Mouse (Mus musculus) kidney, adult 9 months (tissue): ENCODE data around the gene Tspan4.

Source experiments
- DNase-seq: peaks from one replicate; pipeline ENCODE4 v3.0.0; 2022

Tspan4 gene

DNA sequence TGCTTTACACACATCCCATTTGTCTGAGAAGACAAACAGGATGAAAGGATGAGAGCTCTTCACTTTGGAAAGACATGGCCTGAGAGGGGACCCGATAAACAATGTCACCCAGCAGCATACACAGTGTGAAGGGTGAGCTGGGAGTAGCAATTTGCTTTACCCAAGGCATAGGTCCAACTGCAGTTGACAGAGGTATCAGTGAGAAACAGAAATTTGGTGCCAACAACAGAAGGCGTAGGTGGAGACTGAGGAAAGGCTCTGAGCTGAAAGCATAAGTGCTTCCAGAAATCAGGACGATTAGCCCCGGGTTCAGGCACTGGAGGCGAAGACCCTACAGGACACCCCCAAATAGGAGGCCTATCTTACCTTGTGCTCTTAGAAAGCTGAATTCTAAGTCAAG, 35.2 kb downstream of the Tspan4 start:
- no peak for DNase-seq

DNA sequence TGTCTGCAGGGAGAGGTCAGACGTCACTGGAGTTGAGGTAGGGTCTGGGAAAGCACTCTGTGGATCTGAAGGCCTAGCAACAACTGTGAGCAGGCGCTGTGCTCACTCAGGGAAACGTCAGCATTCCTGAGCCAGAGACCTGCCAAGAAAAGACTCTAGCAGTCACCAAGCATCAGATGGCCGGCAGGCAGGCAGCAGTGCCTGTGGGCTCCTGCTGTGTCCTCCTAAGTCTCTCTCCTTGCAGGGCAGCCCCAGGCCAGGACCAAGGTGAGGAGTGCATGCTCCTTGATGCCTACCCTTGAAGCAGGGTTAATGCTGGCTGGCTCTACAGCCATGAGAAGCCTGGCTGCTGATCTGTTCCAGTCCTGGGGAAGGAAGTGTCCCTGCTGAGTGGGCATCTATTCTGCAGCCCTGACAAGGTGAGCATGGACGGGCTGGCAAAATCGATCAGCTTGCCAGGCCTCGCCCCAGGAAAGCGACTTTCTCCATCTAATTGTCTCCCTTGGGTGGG, 35.7 kb downstream of the Tspan4 start:
- DNase-seq = no peak

DNA sequence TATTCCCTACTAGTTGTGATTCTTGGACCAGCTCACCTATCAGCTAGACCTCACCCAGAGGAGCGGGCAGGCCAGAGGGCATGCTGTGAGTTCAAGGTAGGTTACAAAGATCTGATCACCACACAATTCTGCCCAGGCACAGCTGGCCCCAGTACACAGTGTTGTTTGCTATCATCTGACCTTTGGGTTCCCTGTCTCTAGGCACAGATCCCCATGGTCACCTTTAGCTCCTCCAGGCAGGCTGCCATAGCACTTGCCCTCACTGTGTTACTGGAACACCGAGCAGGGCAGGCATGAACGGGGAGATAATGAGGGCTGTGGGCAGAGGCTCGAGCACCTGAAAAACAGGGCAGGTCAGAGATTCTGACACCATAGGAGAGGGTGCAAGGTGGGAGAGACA, 42.6 kb downstream of the Tspan4 start:
- DNase-seq = no peak

DNA sequence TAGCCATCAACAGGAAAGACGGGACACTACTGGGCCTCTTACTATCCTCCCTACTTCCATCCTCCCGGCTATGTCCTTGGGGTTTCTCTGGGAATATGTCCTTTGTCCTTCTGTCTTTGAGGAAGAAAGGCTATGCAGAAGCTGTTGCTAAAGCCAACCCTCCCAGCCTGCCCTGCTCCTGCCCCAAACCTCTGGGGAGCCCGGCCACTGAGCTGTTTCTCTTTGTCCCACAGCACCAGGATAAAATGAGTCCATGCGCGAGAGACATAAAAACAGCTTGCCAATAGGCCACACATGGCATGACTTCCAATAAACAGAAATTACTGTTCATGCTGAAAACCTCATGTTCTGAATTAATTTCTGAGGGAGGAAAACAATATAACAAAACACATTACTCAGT, 43.3 kb downstream of the Tspan4 start:
- no peak for DNase-seq

DNA sequence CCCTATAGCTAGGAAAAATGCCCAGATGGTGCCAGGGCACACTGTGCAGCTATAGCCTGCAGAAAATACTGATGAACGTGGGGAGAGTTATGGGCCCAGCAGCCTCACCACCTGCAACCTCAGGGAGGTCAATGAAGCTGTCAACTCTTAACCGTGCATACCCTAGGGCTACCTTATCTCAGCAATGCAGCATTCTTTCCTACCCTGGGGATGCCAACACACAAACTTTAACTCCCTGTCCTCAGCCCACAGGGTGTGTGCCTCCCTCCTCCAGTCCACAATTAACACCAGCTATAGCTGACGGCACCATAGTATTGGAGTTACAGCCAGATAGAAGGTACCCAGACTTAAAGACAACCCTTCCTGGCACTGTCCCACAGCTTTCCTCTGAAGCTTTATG, 43.9 kb downstream of the Tspan4 start:
- no peak for DNase-seq

DNA sequence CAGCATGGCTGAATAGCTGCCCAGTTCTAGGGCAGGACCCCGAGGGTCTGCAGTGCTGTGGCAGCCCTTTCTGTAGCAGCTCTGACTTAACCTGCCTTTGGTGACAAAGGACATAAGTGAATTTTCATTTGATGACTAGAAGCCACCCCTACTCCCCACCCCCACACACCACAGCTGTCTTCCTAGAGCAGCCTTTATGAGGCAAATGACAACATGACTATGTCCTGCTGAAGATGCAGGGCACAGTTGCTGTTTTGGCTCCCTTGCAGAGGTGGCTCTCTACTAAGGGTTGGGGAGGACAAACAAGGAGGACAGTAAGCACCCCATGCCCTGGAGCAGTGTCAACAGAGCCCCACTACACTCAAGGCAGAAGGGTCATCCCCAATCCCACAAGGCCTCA, 44.8 kb downstream of the Tspan4 start:
- no peak for DNase-seq

DNA sequence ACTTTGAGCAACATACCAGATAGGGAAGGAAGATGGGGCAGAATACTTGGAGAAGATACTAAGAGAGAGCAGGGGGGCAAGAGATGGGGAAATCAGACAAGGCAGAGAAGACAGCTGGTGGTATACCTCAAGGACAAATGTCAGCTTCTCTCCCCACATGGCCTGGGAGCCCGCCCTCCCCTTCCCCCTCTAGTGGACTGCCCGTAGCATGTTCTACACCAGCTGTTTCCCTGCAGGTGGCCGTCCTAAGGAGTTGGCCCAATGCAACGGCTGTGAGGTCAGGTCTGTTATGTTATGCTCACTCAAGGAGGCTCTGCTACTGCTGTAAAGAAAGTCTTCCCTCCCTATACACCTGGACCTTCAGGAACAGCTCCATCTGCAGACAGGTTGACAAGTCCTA, 48.0 kb downstream of the Tspan4 start:
- DNase-seq = no peak

DNA sequence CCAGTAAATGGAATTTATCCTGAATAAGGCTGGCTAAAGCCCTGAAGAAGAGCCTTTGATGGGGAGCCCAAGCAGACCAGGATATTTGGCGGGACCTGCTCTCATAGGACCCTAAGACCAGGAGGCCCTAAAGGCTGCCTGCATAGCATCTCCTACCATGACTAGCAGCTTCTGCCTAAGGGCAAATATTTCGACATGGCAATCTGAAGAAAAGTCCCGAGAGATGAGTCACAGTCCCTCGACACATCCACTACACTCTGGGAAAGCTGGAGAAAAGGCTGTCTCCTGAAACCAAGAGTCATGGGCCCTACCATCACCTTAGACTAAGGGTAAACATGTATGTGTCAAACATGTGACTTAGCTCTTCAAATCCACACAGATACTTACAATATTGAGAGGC, 49.2 kb downstream of the Tspan4 start:
- DNase-seq = no peak

DNA sequence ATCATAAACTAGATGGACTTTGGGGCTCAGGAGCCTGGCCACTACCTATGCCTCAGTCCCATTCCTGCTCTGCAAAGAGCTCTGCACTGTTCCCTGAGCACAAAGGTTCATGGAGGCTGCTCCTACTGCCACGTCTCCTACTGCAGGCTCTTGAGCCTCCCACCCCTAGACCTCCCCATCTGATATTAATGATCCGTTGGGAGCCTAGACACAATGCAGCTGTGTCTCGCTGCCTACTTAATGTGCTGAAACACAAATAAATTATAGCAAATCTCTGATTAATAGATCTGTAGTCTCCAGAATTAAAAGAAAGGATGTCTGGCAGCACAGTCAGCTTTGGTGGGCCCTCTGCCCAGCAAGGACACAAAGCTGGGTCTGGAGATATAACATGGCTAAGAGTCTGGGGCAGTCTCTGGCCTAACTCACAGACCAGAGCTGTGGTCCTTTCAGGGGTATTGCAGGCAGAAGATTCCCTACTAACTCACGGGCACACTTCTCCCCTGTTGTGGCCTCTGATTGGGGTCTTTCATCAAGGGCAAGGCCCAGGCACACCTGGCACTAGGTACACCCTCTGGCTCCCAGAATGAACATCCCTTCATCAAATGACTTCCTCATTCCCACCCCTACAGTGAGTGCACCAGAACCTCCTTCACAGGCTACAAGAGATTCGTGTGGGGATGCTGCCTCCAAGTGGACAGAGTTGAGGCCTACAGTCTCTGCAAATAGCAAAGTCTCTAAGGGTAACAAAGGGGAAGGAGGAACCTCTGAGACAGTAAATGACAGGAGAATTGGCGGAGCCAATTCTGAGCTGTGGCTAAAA, 49.9 kb downstream of the Tspan4 start:
- peak; percentile 85 for DNase-seq

DNA sequence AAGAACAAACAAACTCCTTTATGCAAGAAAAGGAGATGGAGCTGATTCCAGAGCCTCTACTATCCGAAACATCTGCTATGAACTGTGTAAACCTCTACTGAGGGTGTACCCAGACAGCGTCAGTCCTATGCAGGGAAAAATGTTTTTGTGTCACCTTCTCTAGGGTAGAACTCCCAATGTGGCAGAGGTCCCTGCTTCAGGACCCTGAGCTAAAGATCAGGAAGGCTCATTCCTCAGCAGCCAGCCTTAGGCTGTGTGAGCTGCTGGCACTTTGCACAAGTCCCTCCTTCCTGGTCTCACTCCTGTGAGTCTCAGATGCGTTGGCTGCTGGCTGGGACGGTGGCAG, 50.5 kb downstream of the Tspan4 start:
- no peak for DNase-seq

DNA sequence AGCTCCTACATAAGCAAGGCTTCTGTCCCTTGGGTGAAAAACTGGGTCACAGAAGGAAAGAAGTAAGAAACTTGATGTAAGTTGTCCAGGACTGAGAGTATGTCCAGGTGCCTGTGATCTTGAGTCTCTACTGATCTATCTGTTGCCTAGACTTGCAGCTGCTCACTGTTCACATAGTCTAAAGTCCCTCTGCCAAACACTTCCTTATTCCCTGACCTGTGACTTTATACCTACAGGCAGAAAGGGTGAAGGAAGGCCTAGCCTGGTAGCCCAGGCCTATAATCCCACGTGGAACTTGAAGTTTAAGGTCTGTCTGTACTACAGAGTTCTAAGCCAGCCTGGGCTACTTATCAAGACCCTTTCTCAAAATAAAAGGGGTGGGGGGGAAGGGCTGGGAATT, 60.5 kb downstream of the Tspan4 start:
- no peak for DNase-seq

DNA sequence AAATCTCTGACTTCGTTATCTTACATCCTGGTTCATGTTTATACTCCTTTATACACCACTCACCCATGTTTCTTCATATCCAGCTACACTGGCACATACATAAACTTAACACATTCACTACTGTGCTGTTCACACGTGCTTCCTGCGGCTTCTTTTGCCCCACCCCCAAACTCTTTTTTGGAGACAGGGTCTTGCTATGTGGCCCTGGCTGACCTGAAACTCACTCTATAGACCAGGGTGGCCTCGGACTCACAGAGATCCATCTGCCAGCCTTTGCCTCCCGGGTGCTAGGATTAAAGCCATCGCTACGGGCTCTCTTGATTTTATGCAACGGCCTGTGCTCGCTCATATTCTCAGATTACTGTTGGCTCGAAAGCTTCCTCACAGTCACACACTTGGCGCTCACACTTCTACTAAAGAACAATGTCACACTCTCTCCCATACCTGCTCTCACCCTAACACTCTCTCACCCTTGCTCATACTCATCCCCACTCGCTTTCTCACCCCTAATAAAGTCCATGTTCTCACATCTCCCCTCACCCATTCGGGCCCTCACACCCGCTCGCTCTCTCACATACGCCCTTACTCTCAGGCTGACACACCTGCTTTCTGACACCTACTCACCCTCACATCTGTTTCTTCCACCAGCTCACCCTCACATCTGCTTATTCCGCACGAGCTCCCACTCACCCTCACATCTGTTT, 64.0 kb downstream of the Tspan4 start:
- peak; percentile 20 for DNase-seq

DNA sequence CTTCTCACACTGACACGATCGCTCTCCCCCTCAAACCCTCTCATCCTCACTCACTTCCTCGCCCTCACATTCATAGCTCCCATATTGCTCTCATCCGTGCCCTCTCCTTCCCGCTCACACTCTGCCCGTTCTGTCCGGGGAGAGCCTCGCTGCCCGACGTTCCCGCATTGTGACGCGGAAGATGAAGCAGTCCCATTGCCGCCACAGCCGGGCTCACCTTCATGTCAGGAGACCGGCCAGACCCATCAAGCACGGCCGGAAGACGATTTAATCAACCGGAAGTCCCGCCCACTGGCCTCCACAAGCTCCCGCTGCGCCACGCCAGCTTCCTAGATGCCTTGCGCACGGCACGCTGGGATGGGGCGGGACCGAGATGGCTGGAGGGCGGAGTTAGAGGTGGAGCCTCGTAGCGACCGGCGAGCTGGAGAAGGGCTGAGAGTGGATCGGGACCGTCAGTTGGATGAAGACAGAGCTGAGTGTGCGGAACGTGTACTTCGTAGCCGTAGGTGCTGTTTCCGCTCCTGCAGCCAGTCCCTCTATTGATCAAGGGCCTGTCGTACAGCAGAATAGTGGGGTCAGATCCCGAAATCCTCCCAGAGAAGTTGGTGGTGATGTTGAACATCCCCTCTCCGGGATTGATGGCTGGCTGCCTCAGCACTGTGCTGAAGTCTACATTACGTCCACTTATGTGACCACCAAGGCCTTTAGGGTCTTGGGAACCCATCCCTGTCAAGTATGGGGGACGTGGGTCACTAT, 64.7 kb downstream of the Tspan4 start, which contains the start of gene Chid1:
Gene Chid1, minus strand, starts transcription at position 302 of the 756 bp plus-strand sequence.
- DNase-seq = peak; percentile 99

DNA sequence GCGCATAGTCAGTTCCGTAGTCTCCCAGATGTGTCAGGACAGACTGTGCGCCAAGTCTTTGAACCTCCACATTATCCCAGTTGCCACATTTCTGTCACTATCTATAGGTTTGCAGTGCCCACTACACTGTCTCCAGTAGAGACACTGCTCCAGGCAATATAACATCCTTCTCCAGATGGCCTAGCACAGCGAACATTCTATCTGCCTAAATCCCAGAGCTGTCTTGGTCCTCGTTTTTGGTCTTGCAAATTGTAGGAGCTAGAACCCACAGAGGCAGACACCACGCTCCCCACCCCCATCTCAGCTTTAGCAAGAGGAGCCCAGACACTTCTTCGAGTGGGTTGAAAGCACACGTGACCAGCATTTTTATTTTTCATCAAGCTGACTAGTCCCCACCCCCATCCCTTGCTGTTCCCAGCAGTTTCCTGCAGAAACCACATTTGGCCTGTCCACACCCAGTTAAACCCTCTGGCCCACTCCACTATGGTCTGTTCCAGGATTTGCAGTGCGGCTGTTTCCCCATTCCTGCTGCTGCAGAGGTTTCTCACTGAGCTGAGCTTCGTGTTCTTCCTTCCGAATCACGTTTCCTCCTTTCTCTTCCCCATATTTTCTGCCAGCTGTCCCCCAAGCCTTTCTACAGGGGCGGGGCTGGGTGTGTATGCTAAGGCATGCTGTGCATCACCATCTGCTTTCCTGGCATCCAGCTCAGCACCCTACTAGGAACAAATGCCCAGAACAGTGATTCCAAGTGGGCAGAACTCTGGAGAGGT, 65.5 kb downstream of the Tspan4 start:
- peak; percentile 53 for DNase-seq

DNA sequence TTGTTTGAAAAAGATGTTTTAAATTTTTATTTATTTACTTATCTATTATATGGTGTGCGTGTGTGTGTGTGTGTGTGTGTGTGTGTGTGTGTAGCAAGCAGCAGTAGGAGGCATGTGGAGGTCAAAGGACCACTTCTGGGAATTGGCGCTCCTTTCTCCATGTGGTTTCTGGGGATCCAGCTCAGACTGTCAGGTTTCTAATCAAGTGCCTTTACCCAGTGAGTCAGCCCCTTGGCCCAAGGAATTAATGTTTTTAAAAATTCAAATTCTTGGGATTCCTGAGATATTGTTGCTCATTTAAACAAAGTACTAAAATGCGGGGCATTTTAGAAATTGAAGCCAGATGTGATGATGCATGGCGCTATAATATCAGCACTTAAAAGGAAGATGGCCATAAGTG, 66.6 kb downstream of the Tspan4 start:
- DNase-seq = no peak

DNA sequence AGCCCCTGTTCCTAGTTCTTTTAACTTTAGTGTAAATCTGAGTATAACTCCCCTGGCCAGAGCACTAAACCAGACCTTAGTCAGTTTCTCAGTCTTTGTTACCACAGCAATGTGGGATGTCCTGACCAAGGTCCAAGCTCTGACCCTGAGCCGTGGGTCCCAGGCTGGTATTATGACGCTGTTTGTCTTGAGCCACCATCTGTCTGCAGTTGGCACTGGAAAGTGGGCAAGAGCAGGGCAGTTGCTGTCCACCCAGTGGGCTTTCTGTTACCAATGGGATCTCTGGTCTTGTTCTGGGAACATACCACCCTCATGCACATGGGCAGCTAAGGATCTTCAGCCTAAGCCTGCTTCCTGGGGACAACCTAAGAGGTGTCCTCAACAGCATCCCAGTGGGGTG, 67.5 kb downstream of the Tspan4 start:
- DNase-seq = no peak
